10 mouse cellular contexts compared by ENCODE assay signal in genomic region chr5:126008321-126008720, GRCm38 (mm10).
"Had no signal": no experiment of that assay in that cellular context is flagged by ENCODE, and none has a peak within 500 bp of the region (broad histone marks: within the 10 kb centered on the region; RNA-seq: fewer than 3 reads in every experiment).

No protein-coding gene starts in this region.

- ATAC-seq: liver, embryonic 12.5 days had no signal

- H3K4me2 ChIP-seq: limb, embryonic 15.5 days; liver, embryonic 12.5 days; lung, embryonic 14.5 days; midbrain, embryonic 12.5 days had no signal

- H3K27me3 ChIP-seq: limb, embryonic 15.5 days; liver, embryonic 12.5 days; midbrain, embryonic 12.5 days had no signal

- H3K27ac ChIP-seq: limb, embryonic 15.5 days; liver, embryonic 12.5 days; midbrain, embryonic 12.5 days; stomach, postnatal 0 days had no signal

- DNase-seq: kidney, adult 8-10 months; kidney, postnatal 25 days; lung, postnatal 10 days; lung, postnatal 4 days; thymus, postnatal 4 days had no signal

- H3K9ac ChIP-seq: limb, embryonic 15.5 days; liver, embryonic 12.5 days; lung, embryonic 14.5 days; midbrain, embryonic 12.5 days had no signal

- H3K36me3 ChIP-seq: limb, embryonic 15.5 days; liver, embryonic 12.5 days; midbrain, embryonic 12.5 days had no signal

- H3K4me1 ChIP-seq: limb, embryonic 15.5 days; liver, embryonic 12.5 days; midbrain, embryonic 12.5 days had no signal

- H3K4me3 ChIP-seq: limb, embryonic 15.5 days; liver, embryonic 12.5 days; midbrain, embryonic 12.5 days had no signal

- H3K9me3 ChIP-seq: limb, embryonic 15.5 days; midbrain, embryonic 12.5 days had no signal
